Mouse (Mus musculus) layer of hippocampus, adult 11-12 months (tissue): ENCODE data around the gene Hspa1l.
A peak's percentile ranks its signal among the peaks of the same experiment; 100 is the strongest.
"Not testable (repeated sequence)": the region's sequence is repeated elsewhere in the genome, so short reads cannot be mapped to it uniquely, and the experiment has no call there.

ENCODE experiments used
- DNase-seq: peaks from one replicate; pipeline ENCODE4 v3.0.0; 2022; ENCODE audit warnings: low spot score

Hspa1l gene

GRCm38 (mm10) chr17:34972069-34972749, at the start of gene Hspa1l, which contains the start of gene Hspa1a:
Hspa1l (plus strand) TSS chr17:34972703.
Hspa1a (minus strand) TSS chr17:34972156.
- peak; percentile 75 for DNase-seq

GRCm38 (mm10) chr17:34922939-34923338, 49.6 kb upstream of the Hspa1l start:
- no peak for DNase-seq

DNA sequence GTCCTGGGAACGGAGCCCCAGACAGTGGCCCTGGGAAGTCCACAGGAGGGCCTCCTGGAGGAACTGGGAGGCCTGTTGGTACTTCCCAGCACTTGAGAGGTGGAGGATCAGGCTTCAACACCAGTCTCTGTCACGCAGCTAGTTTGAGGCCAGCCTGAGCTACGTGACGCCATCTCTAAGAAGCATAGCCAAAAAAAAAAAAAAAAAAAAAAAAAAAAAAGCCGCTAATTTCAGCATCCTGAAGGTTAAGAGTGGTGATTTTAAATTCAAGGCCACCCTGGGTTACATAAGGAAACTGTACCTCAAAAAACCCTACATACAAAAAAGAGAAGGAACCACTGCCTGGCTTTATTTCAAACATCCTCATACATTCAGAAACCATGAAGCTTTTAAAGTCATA, 48.2 kb upstream of the Hspa1l start:
- no peak for DNase-seq

GRCm38 (mm10) chr17:34927306-34928019, 45.0 kb upstream of the Hspa1l start:
- DNase-seq = no peak

- no peak for DNase-seq
Observed at GRCm38 (mm10) chr17:34928841-34929240, 43.7 kb upstream of the Hspa1l start.

- DNase-seq = peak; percentile 99
Observed at GRCm38 (mm10) chr17:34931061-34931734, 41.3 kb upstream of the Hspa1l start, which contains the start of gene Neu1. Neu1 (plus strand) TSS chr17:34931253.

- DNase-seq = no peak
Observed at GRCm38 (mm10) chr17:34931735-34932098, 40.8 kb upstream of the Hspa1l start.

DNA sequence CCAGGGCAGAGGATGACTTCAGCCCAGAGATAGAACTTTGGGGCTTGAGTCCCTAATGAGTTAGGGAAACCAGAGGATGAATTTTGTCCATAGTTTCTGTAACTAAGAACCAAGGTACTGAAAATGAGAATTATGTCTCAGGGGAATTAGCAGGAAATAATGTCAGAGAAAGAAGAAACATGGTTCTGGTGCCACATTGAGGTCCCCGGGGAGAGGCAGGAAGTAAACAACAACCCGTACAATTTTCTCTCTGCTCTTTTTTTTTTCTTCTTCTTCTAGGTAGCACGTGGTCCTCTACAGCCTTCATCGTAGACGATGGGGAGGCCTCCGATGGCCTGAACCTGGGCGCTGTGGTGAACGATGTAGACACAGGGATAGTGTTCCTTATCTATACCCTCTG, 40.2 kb upstream of the Hspa1l start:
- DNase-seq = no peak

- DNase-seq = no peak
Observed at GRCm38 (mm10) chr17:34934031-34934430, 38.5 kb upstream of the Hspa1l start.

DNA sequence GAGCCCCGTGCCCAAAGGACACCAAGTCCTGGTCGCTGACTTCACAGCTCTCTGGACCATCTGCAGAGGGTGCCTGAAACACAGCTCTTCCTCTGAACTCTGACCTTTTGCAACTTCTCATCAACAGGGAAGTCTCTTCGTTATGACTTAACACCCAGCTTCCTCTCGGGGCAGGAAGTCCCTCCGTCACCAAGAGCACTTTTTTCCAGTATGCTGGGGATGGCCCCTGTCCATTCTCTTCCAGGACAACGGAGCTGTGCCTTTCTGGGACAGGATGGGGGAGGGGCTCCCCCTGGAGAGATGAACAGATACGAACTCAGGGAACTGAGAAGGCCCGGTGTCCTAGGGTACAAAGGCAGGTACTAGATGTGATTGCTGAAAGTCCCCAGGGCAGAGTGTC, 37.7 kb upstream of the Hspa1l start:
- no peak for DNase-seq

DNA sequence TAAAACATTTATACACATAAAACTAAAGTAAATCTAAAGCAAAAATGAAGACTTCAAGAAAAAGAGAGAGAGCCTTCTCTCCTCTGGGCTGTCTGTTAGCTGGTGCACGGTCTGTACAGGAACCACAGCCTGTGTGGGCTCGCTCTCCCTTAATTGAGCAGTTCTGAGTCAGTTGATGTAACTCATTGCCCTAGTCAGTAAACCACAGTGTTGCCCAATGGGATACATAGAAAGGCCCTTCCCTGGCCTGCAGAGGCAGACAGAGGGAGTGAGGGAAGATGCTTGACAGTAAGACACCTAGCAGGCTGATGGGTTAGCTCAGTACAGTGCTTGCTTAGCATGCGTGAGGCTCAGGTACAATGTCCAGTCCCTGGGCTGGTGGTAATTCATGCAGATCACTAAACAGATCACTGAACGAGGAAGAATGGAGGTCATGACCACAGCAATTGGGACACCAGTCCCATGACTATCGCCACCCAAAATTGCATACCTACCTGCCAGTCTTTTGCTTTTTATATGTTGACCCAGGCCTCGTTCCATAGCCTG, 34.5 kb upstream of the Hspa1l start:
- DNase-seq = no peak

GRCm38 (mm10) chr17:34941344-34942041, 31.0 kb upstream of the Hspa1l start:
- DNase-seq = no peak

DNA sequence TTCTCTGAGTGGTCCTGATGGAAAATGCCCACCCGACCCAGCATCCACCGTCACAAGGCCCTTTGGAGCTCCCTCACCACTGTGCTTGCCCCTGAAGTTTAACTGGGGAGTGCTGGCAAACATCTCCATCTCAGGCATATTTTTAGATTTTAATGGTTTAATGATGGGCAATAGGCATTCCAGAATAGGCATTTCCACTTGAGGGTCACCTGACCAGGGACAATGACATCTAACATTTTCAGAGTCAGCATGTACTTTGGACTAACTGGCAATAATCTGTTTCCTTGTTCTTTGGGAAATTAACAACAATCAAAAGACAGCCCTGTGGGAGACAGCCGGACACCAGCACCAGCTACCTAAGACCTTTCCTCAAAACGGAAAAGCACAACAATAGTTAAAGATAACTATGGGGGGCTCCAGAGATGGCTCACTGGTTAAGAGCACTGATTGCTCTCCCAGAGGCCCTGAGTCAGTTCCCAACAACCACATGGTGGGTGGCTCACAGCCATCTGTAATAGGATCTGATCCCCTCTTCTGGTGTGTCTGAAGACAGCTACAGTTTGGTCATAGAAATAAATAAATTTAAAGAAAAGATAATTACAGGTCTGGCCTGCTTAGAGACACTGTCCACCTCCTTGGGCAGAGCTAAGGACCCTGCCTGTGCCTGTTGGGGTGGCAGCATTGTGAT, 29.2 kb upstream of the Hspa1l start:
- DNase-seq = no peak

- no peak for DNase-seq
Observed at GRCm38 (mm10) chr17:34944362-34944761, 28.1 kb upstream of the Hspa1l start.

- DNase-seq = no peak
Observed at GRCm38 (mm10) chr17:34946486-34947140, 25.9 kb upstream of the Hspa1l start.

GRCm38 (mm10) chr17:34947606-34948005, 24.9 kb upstream of the Hspa1l start:
- DNase-seq = no peak

DNA sequence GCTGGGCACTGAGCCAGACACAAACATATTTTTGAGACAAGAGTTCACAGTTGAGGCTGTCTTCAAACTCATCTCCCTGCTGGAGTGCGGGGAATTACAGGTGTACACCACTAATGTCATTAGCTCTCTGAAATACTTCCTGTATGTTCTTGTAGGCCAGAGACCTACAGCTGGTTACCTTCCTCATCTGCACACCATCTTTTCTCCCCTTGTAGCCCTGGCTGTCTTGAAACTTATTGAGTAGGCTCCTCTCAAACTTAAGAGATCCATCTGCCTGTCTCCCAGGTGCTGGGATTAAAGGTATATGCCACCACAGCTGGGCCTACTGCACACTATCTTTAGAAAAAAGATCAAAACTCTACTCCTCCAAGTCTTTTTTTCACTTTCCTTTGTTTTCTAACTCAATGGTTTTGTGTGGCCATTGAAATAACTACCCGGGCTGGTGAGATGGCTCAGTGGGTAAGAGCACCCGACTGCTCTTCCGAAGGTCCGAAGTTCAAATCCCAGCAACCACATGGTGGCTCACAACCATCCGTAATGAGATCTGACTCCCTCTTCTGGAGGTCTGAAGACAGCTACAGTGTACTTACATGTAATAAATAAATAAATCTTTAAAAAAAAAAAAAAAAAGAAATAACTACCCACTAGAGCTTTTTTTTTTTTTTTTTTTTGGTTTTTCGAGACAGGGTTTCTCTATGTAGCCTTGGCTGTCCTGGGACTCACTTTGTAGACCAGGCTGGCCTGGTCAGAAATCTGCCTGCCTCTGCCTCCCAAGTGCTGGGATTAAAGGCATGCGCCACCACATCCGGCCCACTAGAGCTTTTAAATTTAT, 23.6 kb upstream of the Hspa1l start:
- not testable (repeated sequence) for DNase-seq

GRCm38 (mm10) chr17:34949553-34949969, 22.9 kb upstream of the Hspa1l start:
- no peak for DNase-seq

- no peak for DNase-seq
Observed at GRCm38 (mm10) chr17:34950514-34951455, 21.7 kb upstream of the Hspa1l start.
